In the genomic region with DNA sequence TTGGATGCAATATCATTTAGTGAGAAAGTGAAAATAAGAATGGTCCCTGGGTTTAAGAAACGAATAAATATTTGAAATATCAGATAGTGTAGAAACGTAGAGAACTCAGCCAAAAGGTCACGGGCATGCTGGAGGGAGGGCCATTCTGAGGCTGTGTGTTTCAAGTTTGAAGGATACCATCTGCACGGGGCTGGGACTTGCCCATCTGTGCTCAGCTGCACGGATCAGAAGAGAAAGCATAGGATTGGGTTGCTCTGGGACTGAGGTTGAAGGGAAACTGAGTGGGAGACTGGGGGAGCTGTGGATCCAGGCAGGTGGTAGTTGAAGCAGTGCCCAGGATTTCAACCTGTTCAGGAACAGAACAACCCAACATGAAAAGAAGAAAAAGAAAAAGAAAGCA, we compare ENCODE assay signal across 13 mouse cellular contexts.
A peak's percentile ranks its signal among the peaks of the same experiment; 100 is the strongest.
DNase-seq lines count a peak whose midpoint lies in the region; ATAC-seq lines count a peak whose summit lies in the region.
"Had no signal": no experiment of that assay in that cellular context is flagged by ENCODE, and none has a peak within 500 bp of the region (broad histone marks: within the 10 kb centered on the region; RNA-seq: fewer than 3 reads in every experiment).

No protein-coding gene starts in this region.

- H3K27ac ChIP-seq in forebrain, embryonic 10.5 days: no peak overlapping the region
- H3K27ac ChIP-seq: forebrain, embryonic 13.5 days; heart, embryonic 15.5 days; midbrain, embryonic 12.5 days; neural tube, embryonic 13.5 days had no signal

- no peaks in the 10 kb centered on the region for H3K9me3 ChIP-seq in forebrain, embryonic 10.5 days
- H3K9me3 ChIP-seq: forebrain, embryonic 13.5 days; heart, embryonic 15.5 days; midbrain, embryonic 12.5 days; neural tube, embryonic 13.5 days had no signal

- 0 out of 2 replicates have a peak, but pooled peaks have one; percentile 39 for ATAC-seq in frontal cortex, adult (ENCODE audit: low TSS enrichment)
- ATAC-seq: forebrain, embryonic 13.5 days had no signal

- 78% methylated on average over 5 of the region's 5 CpGs for WGBS in forebrain, embryonic 10.5 days

- H3K27me3 ChIP-seq in forebrain, embryonic 10.5 days (ENCODE audit: poor library complexity, severe bottlenecking): no peaks in the 10 kb centered on the region
- H3K27me3 ChIP-seq: forebrain, embryonic 13.5 days; heart, embryonic 15.5 days; midbrain, embryonic 12.5 days; neural tube, embryonic 13.5 days had no signal

- H3K4me3 ChIP-seq in forebrain, embryonic 10.5 days: no peak overlapping the region
- H3K4me3 ChIP-seq: forebrain, embryonic 13.5 days; heart, embryonic 15.5 days; midbrain, embryonic 12.5 days; neural tube, embryonic 13.5 days had no signal

- no peak for DNase-seq in frontal cortex, postnatal 36 days (ENCODE audit: low spot score in 2 of 2)
- peak; percentile 15 for DNase-seq in urinary bladder, postnatal 25 days (ENCODE audit: low spot score)
- DNase-seq in urinary bladder, adult 2 months (ENCODE audit: low spot score): no peak
- peak; percentile 54 to 60 for DNase-seq in kidney, postnatal 4 days
- DNase-seq in right cerebral cortex, postnatal 4 days: no peak
- DNase-seq in forebrain, embryonic 10.5 days (ENCODE audit: extremely low spot score, low spot score): no peak
- DNase-seq in embryo, embryonic 9.5 days (ENCODE audit: extremely low spot score): no peak
- DNase-seq: liver had no signal

- H3K36me3 ChIP-seq in forebrain, embryonic 10.5 days (replicated peaks): no peaks in the 10 kb centered on the region
- H3K36me3 ChIP-seq: heart, embryonic 15.5 days; midbrain, embryonic 12.5 days; neural tube, embryonic 13.5 days had no signal

- peaks cover 22% of the 10 kb centered on the region for H3K4me1 ChIP-seq in forebrain, embryonic 10.5 days
- H3K4me1 ChIP-seq: forebrain, embryonic 13.5 days; heart, embryonic 15.5 days; neural tube, embryonic 13.5 days had no signal

Comparison
In these comparisons a context has a peak if more than half of its experiments do, and no peak if none do; other contexts are left out.
1. DNase-seq: peak in urinary bladder, postnatal 25 days (single experiment) and kidney, postnatal 4 days (2 of 2); none in frontal cortex, postnatal 36 days (0 of 2), urinary bladder, adult 2 months (single experiment), right cerebral cortex, postnatal 4 days (single experiment), forebrain, embryonic 10.5 days (single experiment) and embryo, embryonic 9.5 days (single experiment).